Mouse (Mus musculus) gastrocnemius, postnatal 14 days (tissue): ENCODE measurements around the gene Klhl35. TPM values are rescaled to one million over a fixed set of nuclear protein-coding genes. Genes with fewer than 3 reads are reported as not detected.
A peak's percentile ranks its signal among the peaks of the same experiment; 100 is the strongest.
"Not testable (repeated sequence)": the region's sequence is repeated elsewhere in the genome, so short reads cannot be mapped to it uniquely, and the experiment has no call there.

Experiments used
- DNase-seq: peaks from one replicate; pipeline ENCODE4 v3.0.0; 2021; ENCODE audit warnings: mixed read lengths
- intact Hi-C: fragments of 180-260 bp; cut with DNase I; formaldehyde crosslinking; loops from one replicate; pipeline ENCODE4 v1.15.1; 2025; ENCODE audit warnings: low total_unique reads
- total RNA-seq, 2 experiments: library from RNA; stranded (reverse); gene quantifications; 2 replicates each; pipeline ENCODE4 v1.2.3; 2021

Klhl35 gene
- total RNA-seq, 2 experiments from 2014 or later: 0.38 TPM; not detected in 1

- intact Hi-C loops: no loop called here
- peak; percentile 92 for DNase-seq
These were observed 17.6 kb downstream of the Klhl35 start, which contains the start of gene Rps3 for GRCm38 (mm10) chr7:99483271-99483923. Gene Rps3, minus strand, starts transcription at chr7:99483738.

GRCm38 (mm10) chr7:99483924-99484319, 18.1 kb downstream of the Klhl35 start:
- no peak for DNase-seq
- intact Hi-C loops: no loop called here

GRCm38 (mm10) chr7:99484679-99485078, 18.9 kb downstream of the Klhl35 start:
- no peak for DNase-seq
- intact Hi-C loops: no loop called here

GRCm38 (mm10) chr7:99489708-99490107, 23.9 kb downstream of the Klhl35 start:
- DNase-seq: no peak
- intact Hi-C loops: no loop called here

- DNase-seq: no peak
- intact Hi-C loops: loop anchor here (2.0 kb wide), 1 partner anchor 92 kb away; no protein-coding TSS in a partner anchor
These were observed 33.3 kb downstream of the Klhl35 start for GRCm38 (mm10) chr7:99499128-99499527.

GRCm38 (mm10) chr7:99500201-99500600, 34.4 kb downstream of the Klhl35 start:
- intact Hi-C loops: loop anchor here (1.0 kb wide), 1 partner anchor 56 kb away; no protein-coding TSS in a partner anchor
- peak; percentile 78 for DNase-seq

- DNase-seq: no peak
- intact Hi-C loops: loop anchor here (1.0 kb wide), 1 partner anchor 56 kb away; no protein-coding TSS in a partner anchor
These were observed 34.9 kb downstream of the Klhl35 start for GRCm38 (mm10) chr7:99500655-99501054.

GRCm38 (mm10) chr7:99501148-99501547, 35.3 kb downstream of the Klhl35 start:
- DNase-seq: no peak
- intact Hi-C loops: no loop called here

GRCm38 (mm10) chr7:99504556-99504955, 38.8 kb downstream of the Klhl35 start:
- intact Hi-C loops: no loop called here
- no peak for DNase-seq

GRCm38 (mm10) chr7:99508187-99508586, 42.4 kb downstream of the Klhl35 start:
- DNase-seq, intact Hi-C loops: not testable (repeated sequence)

GRCm38 (mm10) chr7:99510087-99510501, 44.3 kb downstream of the Klhl35 start:
- intact Hi-C loops: no loop called here
- peak; percentile 61 for DNase-seq

GRCm38 (mm10) chr7:99516092-99516813, 50.4 kb downstream of the Klhl35 start:
- intact Hi-C loops: no loop called here
- DNase-seq: no peak

GRCm38 (mm10) chr7:99516814-99517157, 51.0 kb downstream of the Klhl35 start:
- intact Hi-C loops: no loop called here
- no peak for DNase-seq

- intact Hi-C loops: no loop called here
- no peak for DNase-seq
These were observed 53.3 kb downstream of the Klhl35 start for GRCm38 (mm10) chr7:99518954-99519644.

GRCm38 (mm10) chr7:99523121-99523520, 57.3 kb downstream of the Klhl35 start:
- intact Hi-C loops: no loop called here
- DNase-seq: no peak

Other genes starting within 250 kb of the Klhl35 start
- gene Mogat2, start 227.4 kb upstream of the Klhl35 start, total RNA-seq: under 1 TPM in 1 of 2 experiments, not detected in 1; 0.14 TPM
- 1 to 10 TPM; 3.9 to 6.6 TPM for gene Map6, start 198.6 kb upstream of the Klhl35 start, total RNA-seq
- 100 to 1,000 TPM; 190 to 248 TPM for gene Serpinh1, start 112.8 kb upstream of the Klhl35 start, total RNA-seq
- gene Gdpd5, start 84.6 kb upstream of the Klhl35 start, total RNA-seq: 1 to 10 TPM; 7.4 to 8.5 TPM
- 100 to 1,000 TPM; 262 to 278 TPM for gene Rps3, start 17.7 kb downstream of the Klhl35 start, total RNA-seq
- 10 to 100 TPM; 14.3 to 15.2 TPM for gene Arrb1, start 69.5 kb downstream of the Klhl35 start, total RNA-seq
- gene Tpbgl, start 161.1 kb downstream of the Klhl35 start, total RNA-seq: 10 to 100 TPM; 38.7 to 43.2 TPM
- gene Slco2b1, start 245.3 kb downstream of the Klhl35 start, total RNA-seq: 1 to 10 TPM; 6.4 to 7.5 TPM